Mouse (Mus musculus) liver, adult 2 months (tissue): Measurements from ENCODE around the gene Syne2. TPM values are rescaled to one million over a fixed set of nuclear protein-coding genes. Genes with fewer than 3 reads are reported as not detected.

Source experiments
- DNase-seq: peaks from one replicate; pipeline ENCODE4 v3.0.0-alpha.2; 2011; ENCODE audit warnings: low read depth, low spot score; ENCODE audit errors: extremely low read depth
- H3K27ac ChIP-seq: fragments of 200-500 bp; replicated peaks from 2 replicates; pipeline ENCODE4 v1.5.1; 2012; ENCODE audit warnings: low read depth, mild to moderate bottlenecking, control low read depth, inconsistent platforms, low read length; ENCODE audit not compliant: insufficient read depth
- H3K27me3 ChIP-seq: fragments of 200-500 bp; 2 replicates; pipeline ENCODE4 v1.6.1; 2012; ENCODE audit warnings: mild to moderate bottlenecking, moderate library complexity, low read length, inconsistent platforms; ENCODE audit not compliant: control insufficient read depth, insufficient read depth
- H3K36me3 ChIP-seq: fragments of 200-500 bp; 2 replicates; pipeline ENCODE4 v1.6.1; 2012; ENCODE audit warnings: low read length, inconsistent platforms; ENCODE audit not compliant: control insufficient read depth, insufficient read depth
- H3K4me1 ChIP-seq: fragments of 200-500 bp; 2 replicates; pipeline ENCODE4 v1.6.1; 2011; ENCODE audit warnings: low read length; ENCODE audit not compliant: control insufficient read depth, insufficient read depth
- H3K4me3 ChIP-seq: fragments of 200-500 bp; 2 replicates; pipeline ENCODE4 v1.5.1; 2011; ENCODE audit warnings: low read depth, mild to moderate bottlenecking, control low read depth, low read length, moderate library complexity; ENCODE audit not compliant: insufficient read depth
- H3K79me2 ChIP-seq: fragments of 200-500 bp; 2 replicates; pipeline ENCODE4 v1.6.1; 2012; ENCODE audit warnings: inconsistent platforms, mild to moderate bottlenecking, low read length, moderate library complexity; ENCODE audit not compliant: control insufficient read depth, insufficient read depth
- H3K9ac ChIP-seq: fragments of 200-500 bp; 2 replicates; pipeline ENCODE4 v1.6.1; 2012; ENCODE audit warnings: low read depth, mild to moderate bottlenecking, control low read depth, inconsistent platforms, low read length
- CTCF ChIP-seq: fragments of 200-500 bp; IDR thresholded peaks from 2 replicates; pipeline ENCODE4 v1.5.1; 2011; ENCODE audit warnings: low read depth, low read length, control low read depth
- POLR2A ChIP-seq: fragments of 200-500 bp; IDR thresholded peaks from 2 replicates; pipeline ENCODE4 v1.6.1; 2011; ENCODE audit warnings: low read length, control low read depth; ENCODE audit not compliant: insufficient read depth; ENCODE audit errors: extremely low read depth
- WGBS: fragments of 180-500 bp; shearing (Covaris S2); methylation state at CpG from one replicate; pipeline ENCODE4 v1.1.7; 2018; 5-methylcytosine and 5-hydroxymethylcytosine counted together
- polyA plus RNA-seq: library from polyadenylated mRNA; depleted of rRNA; stranded (reverse); fragments of >200 nt; gene quantifications from 2 replicates; pipeline ENCODE4 v1.2.3, GENCODE M21; 2012
- total RNA-seq: library from RNA; depleted of rRNA; stranded (reverse); fragments of >200 nt; gene quantifications from 2 replicates; pipeline ENCODE4 v1.2.3, GENCODE M21; 2014

Gene Syne2
- total and polyA plus RNA-seq, 2 experiments = 12.0 to 31.3 TPM

- TF ChIP-seq CTCF (no peak), POLR2A (no peak)
- Histone ChIP-seq H3K79me2 (no peaks in the 10 kb centered on the region), H3K36me3 (peaks cover 46% of the 10 kb centered on the region), H3K9ac (no peak overlapping the region), H3K4me3 (no peak overlapping the region), H3K27ac (no peak overlapping the region), H3K27me3 (no peaks in the 10 kb centered on the region), H3K4me1 (no peaks in the 10 kb centered on the region)
- DNase-seq = no peak
- WGBS = 93% methylated on average over 11 of the region's 11 CpGs
These were observed 106.9 kb downstream of the Syne2 start for GRCm38 (mm10) chr12:75924852-75925251.

- H3K36me3 ChIP-seq = peaks cover 48% of the 10 kb centered on the region
- H3K27me3 ChIP-seq = no peaks in the 10 kb centered on the region
- WGBS = 89% methylated on average over 1 of the region's 1 CpGs
- no peak overlapping the region for H3K4me3 ChIP-seq
- H3K9ac ChIP-seq = no peak overlapping the region
- no peaks in the 10 kb centered on the region for H3K4me1 ChIP-seq
- no peak for TF ChIP-seq CTCF
- TF ChIP-seq POLR2A = no peak
- no peaks in the 10 kb centered on the region for H3K79me2 ChIP-seq
- DNase-seq = no peak
- no peak overlapping the region for H3K27ac ChIP-seq
These were observed 109.7 kb downstream of the Syne2 start for GRCm38 (mm10) chr12:75927596-75927995.

GRCm38 (mm10) chr12:75933561-75933960 lies 115.6 kb downstream of the Syne2 start:
- no peaks in the 10 kb centered on the region for H3K27me3 ChIP-seq
- 83% methylated on average over 4 of the region's 4 CpGs for WGBS

GRCm38 (mm10) chr12:75951328-75951727 lies 133.4 kb downstream of the Syne2 start:
- TF ChIP-seq CTCF (peak; percentile 90), POLR2A (no peak)
- no peak overlapping the region for H3K4me3 ChIP-seq
- H3K9ac ChIP-seq = no peak overlapping the region
- no peaks in the 10 kb centered on the region for H3K4me1 ChIP-seq
- peaks cover 17% of the 10 kb centered on the region for H3K36me3 ChIP-seq
- 57% methylated on average over 5 of the region's 5 CpGs for WGBS
- no peak overlapping the region for H3K27ac ChIP-seq
- DNase-seq = peak; percentile 24
- H3K27me3 ChIP-seq = no peaks in the 10 kb centered on the region
- no peaks in the 10 kb centered on the region for H3K79me2 ChIP-seq

More at GRCm38 (mm10) chr12:75933561-75933960, 115.6 kb downstream of the Syne2 start:
- Histone ChIP-seq H3K27ac (no peak overlapping the region), H3K4me3 (no peak overlapping the region), H3K4me1 (no peaks in the 10 kb centered on the region), H3K36me3 (peaks cover 67% of the 10 kb centered on the region), H3K79me2 (no peaks in the 10 kb centered on the region), H3K9ac (no peak overlapping the region)
- TF ChIP-seq CTCF (no peak), POLR2A (no peak)
- no peak for DNase-seq

GRCm38 (mm10) chr12:75952011-75952410 lies 134.1 kb downstream of the Syne2 start:
- Histone ChIP-seq H3K4me3 (no peak overlapping the region), H3K36me3 (peaks cover 16% of the 10 kb centered on the region), H3K4me1 (no peaks in the 10 kb centered on the region), H3K79me2 (no peaks in the 10 kb centered on the region), H3K27ac (no peak overlapping the region), H3K27me3 (no peaks in the 10 kb centered on the region), H3K9ac (no peak overlapping the region)
- no peak for TF ChIP-seq POLR2A
- no peak for TF ChIP-seq CTCF
- WGBS = 100% methylated on average over 1 of the region's 1 CpGs
- no peak for DNase-seq

GRCm38 (mm10) chr12:75966441-75967195 lies 148.7 kb downstream of the Syne2 start:
- Histone ChIP-seq H3K4me3 (no peak overlapping the region), H3K4me1 (no peaks in the 10 kb centered on the region), H3K79me2 (no peaks in the 10 kb centered on the region), H3K36me3 (peaks cover 41% of the 10 kb centered on the region), H3K27ac (no peak overlapping the region), H3K9ac (no peak overlapping the region), H3K27me3 (no peaks in the 10 kb centered on the region)
- no peak for DNase-seq
- no peak for TF ChIP-seq CTCF
- TF ChIP-seq POLR2A = no peak
- 95% methylated on average over 24 of the region's 24 CpGs for WGBS
